16 mouse cellular contexts compared by ENCODE assay signal in genomic region chr12:73298621-73299020, GRCm38 (mm10).
"Had no signal": no experiment of that assay in that cellular context is flagged by ENCODE, and none has a peak within 500 bp of the region (broad histone marks: within the 10 kb centered on the region; RNA-seq: fewer than 3 reads in every experiment).

No protein-coding gene starts in this region.

- H3K4me2 ChIP-seq: neural tube, embryonic 13.5 days; neural tube, embryonic 15.5 days; stomach, embryonic 15.5 days had no signal

- H3K4me1 ChIP-seq: neural tube, embryonic 13.5 days; neural tube, embryonic 15.5 days; stomach, embryonic 15.5 days had no signal

- H3K9me3 ChIP-seq: neural tube, embryonic 13.5 days; neural tube, embryonic 15.5 days; stomach, embryonic 15.5 days had no signal

- DNase-seq: retina, postnatal 1 day; right cerebral cortex, adult 18-20 months; right cerebral cortex, postnatal 14 days; right cerebral cortex, postnatal 25 days; right cerebral cortex, postnatal 4 days; spleen, adult 18-20 months; thymus, adult 18-20 months; thymus, adult 2 months; thymus, postnatal 14 days; thymus, postnatal 25 days; thymus, postnatal 36 days; thymus, postnatal 4 days had no signal

- H3K27me3 ChIP-seq: neural tube, embryonic 13.5 days; neural tube, embryonic 15.5 days; stomach, embryonic 15.5 days had no signal

- H3K9ac ChIP-seq: neural tube, embryonic 13.5 days; neural tube, embryonic 15.5 days; stomach, embryonic 15.5 days had no signal

- H3K36me3 ChIP-seq: stomach, embryonic 15.5 days had no signal

- H3K4me3 ChIP-seq: neural tube, embryonic 13.5 days; neural tube, embryonic 15.5 days; stomach, embryonic 15.5 days had no signal

- H3K27ac ChIP-seq: neural tube, embryonic 13.5 days; neural tube, embryonic 15.5 days; stomach, embryonic 15.5 days; stomach, postnatal 0 days had no signal
